17 mouse cellular contexts compared by ENCODE assay signal in the genomic region with DNA sequence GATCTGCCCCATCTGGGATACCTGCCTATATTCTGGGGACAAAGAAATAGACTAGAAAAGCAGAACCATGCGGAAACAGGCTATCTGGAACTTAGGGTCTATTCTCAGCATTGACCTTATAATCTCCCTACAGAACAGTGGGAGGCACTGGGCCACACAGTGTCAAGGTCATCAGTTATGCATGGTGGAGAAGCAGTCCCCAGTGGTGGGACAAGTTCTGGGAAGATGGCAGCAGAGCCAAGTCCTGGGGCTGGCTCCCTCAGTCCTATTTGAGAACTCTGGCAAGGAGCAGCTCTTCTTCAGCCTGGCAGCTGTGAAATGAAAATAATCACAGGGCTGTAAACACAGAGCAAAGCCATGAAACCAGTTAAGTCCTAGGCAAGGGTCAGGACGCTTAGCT. TPM values are rescaled to one million over a fixed set of nuclear protein-coding genes. Genes with fewer than 3 reads are reported as not detected.
"Had no signal": no experiment of that assay in that cellular context is flagged by ENCODE, and none has a peak within 500 bp of the region (broad histone marks: within the 10 kb centered on the region; RNA-seq: fewer than 3 reads in every experiment).

No protein-coding gene starts in this region.

- H3K9ac ChIP-seq: neural tube, embryonic 13.5 days; neural tube, embryonic 15.5 days; stomach, embryonic 15.5 days had no signal

- H3K9me3 ChIP-seq: neural tube, embryonic 13.5 days; neural tube, embryonic 15.5 days; stomach, embryonic 15.5 days had no signal

- H3K4me1 ChIP-seq: neural tube, embryonic 13.5 days; neural tube, embryonic 15.5 days; stomach, embryonic 15.5 days had no signal

- H3K4me3 ChIP-seq: neural tube, embryonic 13.5 days; neural tube, embryonic 15.5 days; stomach, embryonic 15.5 days had no signal

- H3K27me3 ChIP-seq: neural tube, embryonic 13.5 days; neural tube, embryonic 15.5 days; stomach, embryonic 15.5 days had no signal

- H3K27ac ChIP-seq: neural tube, embryonic 13.5 days; neural tube, embryonic 15.5 days; stomach, embryonic 15.5 days; stomach, postnatal 0 days had no signal

- DNase-seq: retina, postnatal 1 day; right cerebral cortex, adult 18-20 months; right cerebral cortex, postnatal 14 days; right cerebral cortex, postnatal 25 days; right cerebral cortex, postnatal 4 days; spleen, adult 18-20 months; thymus, adult 18-20 months; thymus, adult 2 months; thymus, postnatal 14 days; thymus, postnatal 25 days; thymus, postnatal 36 days; thymus, postnatal 4 days had no signal

- H3K36me3 ChIP-seq: neural tube, embryonic 13.5 days; neural tube, embryonic 15.5 days; stomach, embryonic 15.5 days had no signal

RNA-seq across cellular contexts. Expression of gene Ngf, which starts 54.0 kb away (rescaled TPM):
- total RNA-seq: neutrophil, adult 5-6 weeks had no signal
